Mouse (Mus musculus): ENCODE results near the gene Tsen34. TPM values are rescaled to one million over a fixed set of nuclear protein-coding genes. Genes with fewer than 3 reads are reported as not detected.
"Not testable (repeated sequence)": the region's sequence is repeated elsewhere in the genome, so short reads cannot be mapped to it uniquely, and the experiment has no call there.

Tsen34 gene
- polyA plus RNA-seq, 1 experiment from 2014 or later: 41.9 TPM

DNA sequence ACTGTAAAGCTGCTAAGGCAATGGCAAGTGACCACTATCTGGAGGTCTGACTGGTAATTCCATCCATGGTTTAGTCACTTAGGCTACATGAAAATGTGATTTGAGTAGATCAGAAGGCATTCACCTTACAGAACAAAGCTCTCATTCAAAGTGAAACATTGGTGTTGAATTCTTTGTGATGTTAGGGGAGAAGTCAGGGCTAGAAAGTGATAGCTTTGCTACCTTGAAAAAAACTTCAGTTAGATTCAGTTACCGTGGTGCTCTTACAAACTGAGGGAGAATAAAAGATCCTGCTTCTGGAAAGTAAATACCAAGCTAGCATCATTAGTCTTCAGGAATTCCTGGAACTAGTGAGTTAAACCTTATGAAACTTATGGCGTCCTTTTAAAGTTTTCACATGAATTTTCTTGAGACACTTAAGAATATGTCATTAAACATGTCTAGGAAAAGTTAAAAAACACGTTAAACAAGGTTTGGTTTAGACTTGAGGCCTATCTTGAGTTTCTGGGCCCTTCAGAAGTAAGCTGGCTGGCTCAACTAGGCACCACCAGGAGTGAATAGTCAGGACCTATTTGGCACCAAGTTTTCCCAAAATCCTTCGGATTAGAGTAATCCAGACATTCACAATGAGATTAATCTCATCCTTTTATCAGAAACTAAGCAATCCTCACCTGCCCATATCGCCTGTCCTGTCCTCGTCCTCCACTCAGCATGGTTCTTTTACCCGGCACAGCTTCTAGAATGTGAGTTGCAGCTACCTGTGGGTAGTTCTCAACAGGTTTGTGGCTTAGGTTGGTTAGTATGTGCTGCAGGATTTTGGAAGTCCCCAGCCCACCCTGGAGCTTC, 15.1 kb downstream of the Tsen34 start:
- Histone ChIP-seq H3K4me1 (ENCODE audit: control insufficient read depth, low read depth, low read length) (peaks cover 17% of the 10 kb centered on the region), H3K27ac (ENCODE audit: low read length) (peak overlapping the region; percentile 34; the same call in 1 of the 2 replicates), H3K9me3 (replicated peaks; ENCODE audit: control insufficient read depth, low read length) (no peaks in the 10 kb centered on the region), H3K36me3 (ENCODE audit: control insufficient read depth, insufficient read depth) (peaks cover 25% of the 10 kb centered on the region), H3K4me2 (ENCODE audit: low read depth, low read length) (no peak overlapping the region), H3K4me3 (ENCODE audit: low read depth, low read length) (no peak overlapping the region), H3K27me3 (ENCODE audit: control insufficient read depth, insufficient read depth, low read depth, low read length) (no peaks in the 10 kb centered on the region), H3K9ac (ENCODE audit: low read depth, low read length) (no peak overlapping the region)
- WGBS (ENCODE audit: insufficient replicate concordance): 28% methylated on average over 7 of the region's 7 CpGs
- no peak for ATAC-seq (ENCODE audit: low read depth)

GRCm38 (mm10) chr7:3708447-3708980, 15.9 kb downstream of the Tsen34 start:
- 26% methylated on average over 5 of the region's 5 CpGs for WGBS (ENCODE audit: insufficient replicate concordance)
- not testable (repeated sequence) for ATAC-seq (ENCODE audit: low read depth)

DNA sequence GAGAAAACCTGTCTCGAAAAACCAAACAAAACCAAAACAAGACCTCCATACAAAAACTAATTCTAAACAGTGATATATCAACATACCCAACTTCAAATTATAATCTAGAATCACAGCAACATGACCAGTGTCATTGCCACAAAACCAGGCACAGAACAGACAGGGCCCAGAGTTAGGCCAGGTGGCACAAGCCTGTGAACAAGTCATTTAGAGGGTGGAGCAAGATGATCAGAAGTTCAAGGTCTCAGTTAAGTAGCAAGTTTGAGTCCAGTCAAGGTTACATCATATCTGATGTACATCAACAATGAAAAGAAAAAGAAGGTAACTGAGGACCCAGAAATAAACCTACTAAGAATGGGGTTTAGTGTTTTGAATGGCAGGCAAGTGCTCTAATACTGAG, 16.3 kb downstream of the Tsen34 start:
- Histone ChIP-seq H3K9ac (ENCODE audit: low read depth, low read length) (no peak overlapping the region), H3K4me1 (ENCODE audit: control insufficient read depth, low read depth, low read length) (peaks cover 17% of the 10 kb centered on the region), H3K27me3 (ENCODE audit: control insufficient read depth, insufficient read depth, low read depth, low read length) (no peaks in the 10 kb centered on the region), H3K9me3 (replicated peaks; ENCODE audit: control insufficient read depth, low read length) (no peaks in the 10 kb centered on the region), H3K4me2 (ENCODE audit: low read depth, low read length) (no peak overlapping the region), H3K36me3 (ENCODE audit: control insufficient read depth, insufficient read depth) (peaks cover 25% of the 10 kb centered on the region), H3K27ac (ENCODE audit: low read length) (no peak overlapping the region; the same call in 1 of the 2 replicates), H3K4me3 (ENCODE audit: low read depth, low read length) (no peak overlapping the region)
- ATAC-seq (ENCODE audit: low read depth): no peak
- 48% methylated on average over 1 of the region's 1 CpGs for WGBS (ENCODE audit: insufficient replicate concordance)

More at GRCm38 (mm10) chr7:3708447-3708980, 15.9 kb downstream of the Tsen34 start:
- peaks cover 17% of the 10 kb centered on the region for H3K4me1 ChIP-seq (ENCODE audit: control insufficient read depth, low read depth, low read length)
- not testable (repeated sequence) for H3K9me3 ChIP-seq (replicated peaks; ENCODE audit: control insufficient read depth, low read length); H3K4me3 ChIP-seq (ENCODE audit: low read depth, low read length); H3K27ac ChIP-seq (ENCODE audit: low read length); H3K9ac ChIP-seq (ENCODE audit: low read depth, low read length); H3K27me3 ChIP-seq (ENCODE audit: control insufficient read depth, insufficient read depth, low read depth, low read length); H3K4me2 ChIP-seq (ENCODE audit: low read depth, low read length)
- H3K36me3 ChIP-seq (ENCODE audit: control insufficient read depth, insufficient read depth): peaks cover 25% of the 10 kb centered on the region

DNA sequence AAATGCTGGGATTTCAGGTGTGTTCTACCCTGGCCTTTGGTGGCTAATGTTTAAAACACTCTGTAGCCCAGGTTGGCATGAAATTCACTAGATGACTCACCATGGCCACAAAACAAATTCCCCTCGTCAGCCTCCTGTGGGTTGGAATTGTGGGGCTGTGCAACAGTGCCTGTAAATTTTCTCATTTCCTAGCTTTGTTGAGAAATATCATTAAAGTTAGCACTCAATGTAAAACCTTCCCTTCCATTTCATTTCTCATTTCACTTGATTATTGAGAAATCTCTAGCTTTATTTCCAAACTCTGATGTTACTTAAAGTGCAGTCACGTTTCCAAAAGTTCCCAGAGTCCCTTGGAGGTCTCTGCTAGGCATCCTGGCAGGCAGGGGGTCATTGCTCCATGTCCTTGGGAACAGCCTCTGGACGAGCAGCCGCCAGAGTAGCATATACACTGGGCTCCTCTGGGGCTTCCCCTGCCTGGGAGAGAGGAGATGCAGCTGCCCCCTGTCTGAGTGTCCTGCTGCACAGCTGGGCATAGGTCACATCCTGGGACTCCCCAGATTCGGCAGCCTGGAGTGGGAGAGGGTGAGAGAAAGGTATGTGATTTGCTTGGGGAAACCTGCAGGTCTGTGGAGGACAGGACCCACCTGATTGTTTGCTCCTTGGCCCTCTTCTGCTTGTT, 19.7 kb downstream of the Tsen34 start:
- 26% methylated on average over 5 of the region's 5 CpGs for WGBS (ENCODE audit: insufficient replicate concordance)
- Histone ChIP-seq H3K9me3 (replicated peaks; ENCODE audit: control insufficient read depth, low read length) (no peaks in the 10 kb centered on the region), H3K27me3 (ENCODE audit: control insufficient read depth, insufficient read depth, low read depth, low read length) (no peaks in the 10 kb centered on the region), H3K9ac (ENCODE audit: low read depth, low read length) (peak overlapping the region; percentile 28; the same call in 1 of the 2 replicates), H3K4me1 (ENCODE audit: control insufficient read depth, low read depth, low read length) (no peaks in the 10 kb centered on the region; the same call in 1 of the 2 replicates), H3K36me3 (ENCODE audit: control insufficient read depth, insufficient read depth) (peaks cover 6% of the 10 kb centered on the region), H3K4me3 (ENCODE audit: low read depth, low read length) (no peak overlapping the region), H3K27ac (ENCODE audit: low read length) (no peak overlapping the region), H3K4me2 (ENCODE audit: low read depth, low read length) (no peak overlapping the region)
- ATAC-seq (ENCODE audit: low read depth): 0 out of 2 replicates have a peak, but pooled peaks have one; percentile 30

GRCm38 (mm10) chr7:3715249-3715648, 22.6 kb downstream of the Tsen34 start:
- H3K9ac ChIP-seq (ENCODE audit: low read depth, low read length): no peak overlapping the region
- H3K36me3 ChIP-seq (ENCODE audit: control insufficient read depth, insufficient read depth): no peaks in the 10 kb centered on the region
- WGBS (ENCODE audit: insufficient replicate concordance): 19% methylated on average over 1 of the region's 1 CpGs
- ATAC-seq (ENCODE audit: low read depth): no peak
- no peak overlapping the region for H3K27ac ChIP-seq (ENCODE audit: low read length)
- no peaks in the 10 kb centered on the region; the same call in 1 of the 2 replicates for H3K4me1 ChIP-seq (ENCODE audit: control insufficient read depth, low read depth, low read length)
- no peaks in the 10 kb centered on the region for H3K27me3 ChIP-seq (ENCODE audit: control insufficient read depth, insufficient read depth, low read depth, low read length)
- H3K4me2 ChIP-seq (ENCODE audit: low read depth, low read length): no peak overlapping the region
- H3K9me3 ChIP-seq (replicated peaks; ENCODE audit: control insufficient read depth, low read length): no peaks in the 10 kb centered on the region
- H3K4me3 ChIP-seq (ENCODE audit: low read depth, low read length): no peak overlapping the region

DNA sequence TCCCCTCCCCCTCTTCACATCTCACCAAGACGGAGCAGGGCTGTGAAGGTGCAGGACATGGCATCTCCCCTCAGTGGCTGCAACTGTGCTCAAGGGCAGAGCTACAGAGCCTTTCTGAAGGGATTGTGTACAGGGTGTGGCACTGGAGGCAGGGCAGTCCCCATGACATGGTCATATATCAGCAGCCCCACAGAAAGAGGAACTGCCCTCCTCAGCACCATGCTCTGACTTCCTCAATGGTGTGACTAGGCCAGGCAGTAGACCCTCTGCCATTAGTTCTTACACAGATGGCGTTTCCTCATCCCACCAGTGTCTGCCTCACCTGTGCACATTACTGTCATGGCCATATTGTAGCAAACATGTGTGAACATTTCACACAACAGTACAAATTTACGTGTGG, 27.6 kb downstream of the Tsen34 start, which contains the start of gene Pirb:
Pirb (minus strand) TSS at position 124 of the 400 bp plus-strand sequence.
- H3K36me3 ChIP-seq (ENCODE audit: control insufficient read depth, insufficient read depth); ATAC-seq (ENCODE audit: low read depth); H3K9me3 ChIP-seq (replicated peaks; ENCODE audit: control insufficient read depth, low read length); H3K4me3 ChIP-seq (ENCODE audit: low read depth, low read length); H3K27me3 ChIP-seq (ENCODE audit: control insufficient read depth, insufficient read depth, low read depth, low read length); H3K4me1 ChIP-seq (ENCODE audit: control insufficient read depth, low read depth, low read length); H3K27ac ChIP-seq (ENCODE audit: low read length); H3K9ac ChIP-seq (ENCODE audit: low read depth, low read length); H3K4me2 ChIP-seq (ENCODE audit: low read depth, low read length): not testable (repeated sequence)
- 29% methylated on average over 1 of the region's 3 CpGs for WGBS (ENCODE audit: insufficient replicate concordance)

GRCm38 (mm10) chr7:3725459-3725858, 32.8 kb downstream of the Tsen34 start:
- ATAC-seq (ENCODE audit: low read depth); H3K36me3 ChIP-seq (ENCODE audit: control insufficient read depth, insufficient read depth); H3K4me2 ChIP-seq (ENCODE audit: low read depth, low read length): not testable (repeated sequence)

DNA sequence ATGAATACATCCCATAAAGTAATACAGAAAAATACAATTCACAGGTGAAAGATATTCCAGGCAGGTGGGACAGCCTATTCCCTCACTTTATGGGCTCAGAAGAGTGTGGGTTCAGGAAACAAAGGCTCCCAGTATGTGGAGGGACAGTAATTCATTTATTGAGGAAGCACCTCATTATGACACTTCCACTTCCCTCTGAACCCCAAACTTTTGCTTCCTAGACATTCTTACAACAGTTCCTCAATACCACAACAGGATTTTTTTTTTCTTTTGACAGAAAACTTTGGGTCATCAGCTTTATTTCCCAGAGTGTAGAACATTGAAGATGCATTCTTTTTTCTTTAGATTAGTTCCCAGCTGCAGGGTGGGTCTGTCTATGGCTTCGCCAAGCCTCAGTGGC, 40.0 kb downstream of the Tsen34 start:
- not testable (repeated sequence) for H3K27me3 ChIP-seq (ENCODE audit: control insufficient read depth, insufficient read depth, low read depth, low read length); H3K9ac ChIP-seq (ENCODE audit: low read depth, low read length); H3K4me3 ChIP-seq (ENCODE audit: low read depth, low read length); H3K27ac ChIP-seq (ENCODE audit: low read length); ATAC-seq (ENCODE audit: low read depth); H3K9me3 ChIP-seq (replicated peaks; ENCODE audit: control insufficient read depth, low read length); H3K36me3 ChIP-seq (ENCODE audit: control insufficient read depth, insufficient read depth); H3K4me1 ChIP-seq (ENCODE audit: control insufficient read depth, low read depth, low read length); H3K4me2 ChIP-seq (ENCODE audit: low read depth, low read length)
- no CpG with 5 or more reads among the region's 1 CpGs for WGBS (ENCODE audit: insufficient replicate concordance)

More at GRCm38 (mm10) chr7:3725459-3725858, 32.8 kb downstream of the Tsen34 start:
- not testable (repeated sequence) for H3K4me3 ChIP-seq (ENCODE audit: low read depth, low read length); H3K9ac ChIP-seq (ENCODE audit: low read depth, low read length); H3K27me3 ChIP-seq (ENCODE audit: control insufficient read depth, insufficient read depth, low read depth, low read length); H3K27ac ChIP-seq (ENCODE audit: low read length); H3K9me3 ChIP-seq (replicated peaks; ENCODE audit: control insufficient read depth, low read length); H3K4me1 ChIP-seq (ENCODE audit: control insufficient read depth, low read depth, low read length)

Data from liver, embryonic 16.5 days (tissue).